Mouse (Mus musculus): ENCODE measurements around the gene Olfr521.

- no peak for TF ChIP-seq CTCF (IDR thresholded peaks at IDR 0.05; ENCODE audit: insufficient read depth, low read depth, low read length)
- no peak for TF ChIP-seq POLR2A (IDR thresholded peaks at IDR 0.05; ENCODE audit: insufficient read depth, low read depth, low read length)
These were observed 18.1 kb downstream of the Olfr521 start for GRCm38 (mm10) chr7:99781385-99781784.
